Mouse (Mus musculus) brain, embryonic 18.5 days (tissue): ENCODE results near the gene Hoxb13.

Source experiments
- DNase-seq: peaks from one replicate; pipeline ENCODE4 v3.0.0-alpha.2; 2012; ENCODE audit warnings: low read depth, low spot score

Gene Hoxb13

GRCm38 (mm10) chr11:96189810-96190522, 4.2 kb upstream of the Hoxb13 start:
- DNase-seq: no peak

GRCm38 (mm10) chr11:96191132-96191531, 3.0 kb upstream of the Hoxb13 start:
- DNase-seq: no peak

GRCm38 (mm10) chr11:96194401-96194710, 240 bp downstream of the Hoxb13 start:
- DNase-seq: no peak

GRCm38 (mm10) chr11:96194961-96195640, 985 bp downstream of the Hoxb13 start:
- DNase-seq: no peak

GRCm38 (mm10) chr11:96195769-96196280, 1.7 kb downstream of the Hoxb13 start:
- DNase-seq: no peak

- DNase-seq: no peak
These were observed 4.5 kb downstream of the Hoxb13 start for GRCm38 (mm10) chr11:96198642-96199041.

- no peak for DNase-seq
These were observed 5.3 kb downstream of the Hoxb13 start for GRCm38 (mm10) chr11:96199181-96200086.

- DNase-seq: no peak
These were observed 6.1 kb downstream of the Hoxb13 start for GRCm38 (mm10) chr11:96200183-96200655.

GRCm38 (mm10) chr11:96201741-96202140, 7.6 kb downstream of the Hoxb13 start:
- no peak for DNase-seq

- DNase-seq: no peak
These were observed 8.4 kb downstream of the Hoxb13 start for GRCm38 (mm10) chr11:96202401-96203081.

- no peak for DNase-seq
These were observed 9.2 kb downstream of the Hoxb13 start for GRCm38 (mm10) chr11:96203182-96203788.

GRCm38 (mm10) chr11:96203789-96204186, 9.7 kb downstream of the Hoxb13 start:
- DNase-seq: no peak

- no peak for DNase-seq
These were observed 10.2 kb downstream of the Hoxb13 start for GRCm38 (mm10) chr11:96204351-96204750.

GRCm38 (mm10) chr11:96205426-96206131, 11.5 kb downstream of the Hoxb13 start:
- DNase-seq: no peak

- no peak for DNase-seq
These were observed 29.7 kb downstream of the Hoxb13 start for GRCm38 (mm10) chr11:96223813-96224212.

GRCm38 (mm10) chr11:96227676-96228075, 33.6 kb downstream of the Hoxb13 start:
- no peak for DNase-seq

GRCm38 (mm10) chr11:96234906-96235305, 40.8 kb downstream of the Hoxb13 start:
- no peak for DNase-seq

- no peak for DNase-seq
These were observed 46.1 kb downstream of the Hoxb13 start for GRCm38 (mm10) chr11:96240211-96240610.
